Mouse (Mus musculus): ENCODE data around the gene Idh1. TPM values are rescaled to one million over a fixed set of nuclear protein-coding genes. Genes with fewer than 3 reads are reported as not detected.

Gene Idh1
- polyA plus RNA-seq, 1 experiment from 2014 or later: 262 TPM

GRCm38 (mm10) chr1:65147326-65147725 is 39.0 kb downstream of the Idh1 start:
- no peaks in the 10 kb centered on the region for H3K4me1 ChIP-seq (ENCODE audit: control insufficient read depth, insufficient read depth, low read length)
- WGBS: 87% methylated on average over 5 of the region's 5 CpGs

GRCm38 (mm10) chr1:65146601-65147000 is 39.7 kb downstream of the Idh1 start:
- ATAC-seq (replicated peaks; ENCODE audit: insufficient number of reproducible peaks, low FRiP score, low TSS enrichment, low read depth): no peak
- Histone ChIP-seq H3K27me3 (ENCODE audit: control insufficient read depth, insufficient read depth, low read length) (no peaks in the 10 kb centered on the region), H3K27ac (replicated peaks; ENCODE audit: low read depth, low read length) (no peak overlapping the region), H3K4me3 (ENCODE audit: low read depth, low read length) (no peak overlapping the region), H3K9me3 (replicated peaks; ENCODE audit: control insufficient read depth, low read length) (no peaks in the 10 kb centered on the region), H3K4me2 (ENCODE audit: low read depth, low read length) (no peak overlapping the region), H3K9ac (replicated peaks; ENCODE audit: low read length) (no peak overlapping the region), H3K4me1 (ENCODE audit: control insufficient read depth, insufficient read depth, low read length) (no peaks in the 10 kb centered on the region), H3K36me3 (replicated peaks; ENCODE audit: control insufficient read depth, insufficient read depth, low read depth, low read length) (no peaks in the 10 kb centered on the region)
- 42% methylated on average over 2 of the region's 2 CpGs for WGBS
- no peak for DNase-seq (ENCODE audit: low spot score)

More at GRCm38 (mm10) chr1:65147326-65147725, 39.0 kb downstream of the Idh1 start:
- no peak overlapping the region for H3K27ac ChIP-seq (replicated peaks; ENCODE audit: low read depth, low read length)
- DNase-seq (ENCODE audit: low spot score): no peak
- H3K36me3 ChIP-seq (replicated peaks; ENCODE audit: control insufficient read depth, insufficient read depth, low read depth, low read length): no peaks in the 10 kb centered on the region
- H3K27me3 ChIP-seq (ENCODE audit: control insufficient read depth, insufficient read depth, low read length): no peaks in the 10 kb centered on the region
- no peaks in the 10 kb centered on the region for H3K9me3 ChIP-seq (replicated peaks; ENCODE audit: control insufficient read depth, low read length)
- H3K4me2 ChIP-seq (ENCODE audit: low read depth, low read length): no peak overlapping the region
- ATAC-seq (replicated peaks; ENCODE audit: insufficient number of reproducible peaks, low FRiP score, low TSS enrichment, low read depth): no peak
- H3K4me3 ChIP-seq (ENCODE audit: low read depth, low read length): no peak overlapping the region
- H3K9ac ChIP-seq (replicated peaks; ENCODE audit: low read length): no peak overlapping the region

- no peak overlapping the region for H3K4me3 ChIP-seq (ENCODE audit: low read depth, low read length)
- whole genome bisulfite sequencing: 76% methylated on average over 2 of the region's 2 CpGs
- no peak overlapping the region for H3K27ac ChIP-seq (replicated peaks; ENCODE audit: low read depth, low read length)
- H3K4me1 ChIP-seq (ENCODE audit: control insufficient read depth, insufficient read depth, low read length): no peaks in the 10 kb centered on the region
- H3K36me3 ChIP-seq (replicated peaks; ENCODE audit: control insufficient read depth, insufficient read depth, low read depth, low read length): no peaks in the 10 kb centered on the region
- DNase-seq (ENCODE audit: low spot score) (no peak), ATAC-seq (replicated peaks; ENCODE audit: insufficient number of reproducible peaks, low FRiP score, low TSS enrichment, low read depth) (no peak)
- H3K27me3 ChIP-seq (ENCODE audit: control insufficient read depth, insufficient read depth, low read length): no peaks in the 10 kb centered on the region
- no peaks in the 10 kb centered on the region for H3K9me3 ChIP-seq (replicated peaks; ENCODE audit: control insufficient read depth, low read length)
- no peak overlapping the region for H3K4me2 ChIP-seq (ENCODE audit: low read depth, low read length)
- no peak overlapping the region for H3K9ac ChIP-seq (replicated peaks; ENCODE audit: low read length)
These were observed 41.5 kb downstream of the Idh1 start for GRCm38 (mm10) chr1:65144783-65145182.

- Histone ChIP-seq H3K4me3 (ENCODE audit: low read depth, low read length) (no peak overlapping the region), H3K4me1 (ENCODE audit: control insufficient read depth, insufficient read depth, low read length) (no peaks in the 10 kb centered on the region), H3K9ac (replicated peaks; ENCODE audit: low read length) (no peak overlapping the region), H3K27me3 (ENCODE audit: control insufficient read depth, insufficient read depth, low read length) (no peaks in the 10 kb centered on the region), H3K27ac (replicated peaks; ENCODE audit: low read depth, low read length) (no peak overlapping the region), H3K4me2 (ENCODE audit: low read depth, low read length) (no peak overlapping the region), H3K36me3 (replicated peaks; ENCODE audit: control insufficient read depth, insufficient read depth, low read depth, low read length) (no peaks in the 10 kb centered on the region), H3K9me3 (replicated peaks; ENCODE audit: control insufficient read depth, low read length) (no peaks in the 10 kb centered on the region)
- no peak for DNase-seq (ENCODE audit: low spot score)
- WGBS: 85% methylated on average over 6 of the region's 6 CpGs
- no peak for ATAC-seq (replicated peaks; ENCODE audit: insufficient number of reproducible peaks, low FRiP score, low TSS enrichment, low read depth)
These were observed 48.7 kb downstream of the Idh1 start for GRCm38 (mm10) chr1:65137560-65137959.

- no peak overlapping the region for H3K4me2 ChIP-seq (ENCODE audit: low read depth, low read length)
- ATAC-seq (replicated peaks; ENCODE audit: insufficient number of reproducible peaks, low FRiP score, low TSS enrichment, low read depth): no peak
- WGBS: 83% methylated on average over 1 of the region's 1 CpGs
- no peaks in the 10 kb centered on the region for H3K9me3 ChIP-seq (replicated peaks; ENCODE audit: control insufficient read depth, low read length)
- no peak overlapping the region for H3K4me3 ChIP-seq (ENCODE audit: low read depth, low read length)
- H3K27me3 ChIP-seq (ENCODE audit: control insufficient read depth, insufficient read depth, low read length): no peaks in the 10 kb centered on the region
- no peaks in the 10 kb centered on the region for H3K36me3 ChIP-seq (replicated peaks; ENCODE audit: control insufficient read depth, insufficient read depth, low read depth, low read length)
- no peaks in the 10 kb centered on the region for H3K4me1 ChIP-seq (ENCODE audit: control insufficient read depth, insufficient read depth, low read length)
- no peak overlapping the region for H3K9ac ChIP-seq (replicated peaks; ENCODE audit: low read length)
- DNase-seq (ENCODE audit: low spot score): no peak
- H3K27ac ChIP-seq (replicated peaks; ENCODE audit: low read depth, low read length): no peak overlapping the region
These were observed 53.5 kb downstream of the Idh1 start for GRCm38 (mm10) chr1:65132833-65133232.

GRCm38 (mm10) chr1:65131671-65132070 is 54.6 kb downstream of the Idh1 start:
- DNase-seq (ENCODE audit: low spot score) (no peak), ATAC-seq (replicated peaks; ENCODE audit: insufficient number of reproducible peaks, low FRiP score, low TSS enrichment, low read depth) (no peak)
- no peaks in the 10 kb centered on the region for H3K4me1 ChIP-seq (ENCODE audit: control insufficient read depth, insufficient read depth, low read length)

GRCm38 (mm10) chr1:65130226-65130625 is 56.1 kb downstream of the Idh1 start:
- Histone ChIP-seq H3K36me3 (replicated peaks; ENCODE audit: control insufficient read depth, insufficient read depth, low read depth, low read length) (no peaks in the 10 kb centered on the region), H3K4me1 (ENCODE audit: control insufficient read depth, insufficient read depth, low read length) (no peaks in the 10 kb centered on the region), H3K9ac (replicated peaks; ENCODE audit: low read length) (no peak overlapping the region), H3K27me3 (ENCODE audit: control insufficient read depth, insufficient read depth, low read length) (no peaks in the 10 kb centered on the region), H3K27ac (replicated peaks; ENCODE audit: low read depth, low read length) (no peak overlapping the region), H3K9me3 (replicated peaks; ENCODE audit: control insufficient read depth, low read length) (no peaks in the 10 kb centered on the region), H3K4me2 (ENCODE audit: low read depth, low read length) (no peak overlapping the region), H3K4me3 (ENCODE audit: low read depth, low read length) (no peak overlapping the region)
- no peak for ATAC-seq (replicated peaks; ENCODE audit: insufficient number of reproducible peaks, low FRiP score, low TSS enrichment, low read depth)
- 82% methylated on average over 3 of the region's 3 CpGs for WGBS
- no peak for DNase-seq (ENCODE audit: low spot score)

More at GRCm38 (mm10) chr1:65131671-65132070, 54.6 kb downstream of the Idh1 start:
- Histone ChIP-seq H3K27me3 (ENCODE audit: control insufficient read depth, insufficient read depth, low read length) (no peaks in the 10 kb centered on the region), H3K4me2 (ENCODE audit: low read depth, low read length) (no peak overlapping the region), H3K9me3 (replicated peaks; ENCODE audit: control insufficient read depth, low read length) (no peaks in the 10 kb centered on the region), H3K36me3 (replicated peaks; ENCODE audit: control insufficient read depth, insufficient read depth, low read depth, low read length) (no peaks in the 10 kb centered on the region), H3K4me3 (ENCODE audit: low read depth, low read length) (no peak overlapping the region), H3K9ac (replicated peaks; ENCODE audit: low read length) (no peak overlapping the region), H3K27ac (replicated peaks; ENCODE audit: low read depth, low read length) (no peak overlapping the region)
- 90% methylated on average over 1 of the region's 1 CpGs for WGBS

GRCm38 (mm10) chr1:65129634-65130180 is 56.6 kb downstream of the Idh1 start:
- no peak for DNase-seq (ENCODE audit: low spot score)
- Histone ChIP-seq H3K9me3 (replicated peaks; ENCODE audit: control insufficient read depth, low read length) (no peaks in the 10 kb centered on the region), H3K4me1 (ENCODE audit: control insufficient read depth, insufficient read depth, low read length) (no peaks in the 10 kb centered on the region), H3K4me3 (ENCODE audit: low read depth, low read length) (no peak overlapping the region), H3K27me3 (ENCODE audit: control insufficient read depth, insufficient read depth, low read length) (no peaks in the 10 kb centered on the region), H3K36me3 (replicated peaks; ENCODE audit: control insufficient read depth, insufficient read depth, low read depth, low read length) (no peaks in the 10 kb centered on the region), H3K9ac (replicated peaks; ENCODE audit: low read length) (no peak overlapping the region), H3K27ac (replicated peaks; ENCODE audit: low read depth, low read length) (no peak overlapping the region), H3K4me2 (ENCODE audit: low read depth, low read length) (no peak overlapping the region)
- 72% methylated on average over 3 of the region's 3 CpGs for WGBS
- ATAC-seq (replicated peaks; ENCODE audit: insufficient number of reproducible peaks, low FRiP score, low TSS enrichment, low read depth): no peak
